Mouse (Mus musculus) spleen, adult 2 months (tissue): ENCODE results near the gene Hoga1.

ENCODE experiments used
- CTCF ChIP-seq: fragments of 200-500 bp; IDR thresholded peaks from 2 replicates; pipeline ENCODE4 v1.5.1; 2011; ENCODE audit warnings: mild to moderate bottlenecking, inconsistent platforms; ENCODE audit not compliant: insufficient read depth, insufficient read length, insufficient replicate concordance; ENCODE audit errors: extremely low read depth
- POLR2A ChIP-seq: fragments of 200-500 bp; IDR thresholded peaks from 2 replicates; pipeline ENCODE4 v1.6.1; 2011; ENCODE audit warnings: low read depth, low read length, inconsistent platforms

DNA sequence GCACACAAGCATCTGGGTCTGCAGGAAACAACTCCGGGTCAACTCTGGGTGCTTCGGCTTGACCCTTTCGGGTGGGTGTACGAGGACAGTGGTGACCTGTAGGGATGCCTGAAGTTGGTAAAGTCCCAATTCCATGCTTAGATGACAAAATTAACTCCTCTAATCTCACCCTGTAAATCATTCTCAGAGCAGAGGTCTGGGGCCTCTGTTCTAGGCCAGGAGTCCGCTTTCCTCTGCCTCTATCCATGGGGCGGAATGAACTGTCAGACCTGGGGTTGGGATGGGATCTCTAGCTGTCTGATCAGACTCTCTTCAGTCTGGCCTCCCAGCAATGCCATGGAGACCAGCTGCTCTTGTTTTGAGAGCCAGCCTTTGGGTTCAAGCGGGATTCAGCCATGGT is 16.0 kb downstream of the Hoga1 start:
- TF ChIP-seq CTCF (no peak), POLR2A (no peak)
